Mouse (Mus musculus): Measurements from ENCODE around the gene Kprp. TPM values are rescaled to one million over a fixed set of nuclear protein-coding genes. Genes with fewer than 3 reads are reported as not detected.

Gene Kprp
- polyA plus RNA-seq, 1 experiment from 2014 or later = not detected

Other genes starting within 250 kb of the Kprp start
- gene Smcp, start 238.2 kb downstream of the Kprp start, polyA plus RNA-seq (2016; fragmentation: Nextera tagmentation; extraction: Ambion mirVana) = not detected in 2 replicates
- gene 2210017I01Rik, start 219.8 kb downstream of the Kprp start, polyA plus RNA-seq (2016; fragmentation: Nextera tagmentation; extraction: Ambion mirVana) = not detected in 2 replicates
- gene Lce6a, start 205.6 kb downstream of the Kprp start, polyA plus RNA-seq (2016; fragmentation: Nextera tagmentation; extraction: Ambion mirVana) = not detected in 2 replicates
- gene Lce1a1, start 178.9 kb downstream of the Kprp start, polyA plus RNA-seq (2016; fragmentation: Nextera tagmentation; extraction: Ambion mirVana) = not detected in 2 replicates
- not detected in 2 replicates for gene Lce1b, start 170.3 kb downstream of the Kprp start, polyA plus RNA-seq (2016; fragmentation: Nextera tagmentation; extraction: Ambion mirVana)
- not detected in 2 replicates for gene Lce1a2, start 156.9 kb downstream of the Kprp start, polyA plus RNA-seq (2016; fragmentation: Nextera tagmentation; extraction: Ambion mirVana)
- not detected in 2 replicates for gene Lce1c, start 148.0 kb downstream of the Kprp start, polyA plus RNA-seq (2016; fragmentation: Nextera tagmentation; extraction: Ambion mirVana)
- gene Lce1d, start 140.0 kb downstream of the Kprp start, polyA plus RNA-seq (2016; fragmentation: Nextera tagmentation; extraction: Ambion mirVana) = not detected in 2 replicates
- not detected in 2 replicates for gene Lce1e, start 118.2 kb downstream of the Kprp start, polyA plus RNA-seq (2016; fragmentation: Nextera tagmentation; extraction: Ambion mirVana)
- gene Lce1f, start 106.9 kb downstream of the Kprp start, polyA plus RNA-seq (2016; fragmentation: Nextera tagmentation; extraction: Ambion mirVana) = not detected in 2 replicates
- gene Gm38119, start 88.2 kb downstream of the Kprp start, polyA plus RNA-seq (2016; fragmentation: Nextera tagmentation; extraction: Ambion mirVana) = not detected in 2 replicates
- gene Lce1g, start 74.9 kb downstream of the Kprp start, polyA plus RNA-seq (2016; fragmentation: Nextera tagmentation; extraction: Ambion mirVana) = not detected in 2 replicates
- not detected in 2 replicates for gene Lce1h, start 62.2 kb downstream of the Kprp start, polyA plus RNA-seq (2016; fragmentation: Nextera tagmentation; extraction: Ambion mirVana)
- not detected in 2 replicates for gene Lce1i, start 48.3 kb downstream of the Kprp start, polyA plus RNA-seq (2016; fragmentation: Nextera tagmentation; extraction: Ambion mirVana)
- gene Lce1j, start 36.7 kb downstream of the Kprp start, polyA plus RNA-seq (2016; fragmentation: Nextera tagmentation; extraction: Ambion mirVana) = not detected in 2 replicates
- not detected in 2 replicates for gene Lce1k, start 19.4 kb downstream of the Kprp start, polyA plus RNA-seq (2016; fragmentation: Nextera tagmentation; extraction: Ambion mirVana)
- not detected in 2 replicates for gene Lce1l, start 24.0 kb upstream of the Kprp start, polyA plus RNA-seq (2016; fragmentation: Nextera tagmentation; extraction: Ambion mirVana)
- not detected in 2 replicates for gene 2310050C09Rik, start 43.0 kb upstream of the Kprp start, polyA plus RNA-seq (2016; fragmentation: Nextera tagmentation; extraction: Ambion mirVana)
- gene Lce3a, start 99.0 kb upstream of the Kprp start, polyA plus RNA-seq (2016; fragmentation: Nextera tagmentation; extraction: Ambion mirVana) = not detected in 2 replicates
- not detected in 2 replicates for gene Lce3b, start 105.7 kb upstream of the Kprp start, polyA plus RNA-seq (2016; fragmentation: Nextera tagmentation; extraction: Ambion mirVana)
- not detected in 2 replicates for gene Lce3c, start 117.2 kb upstream of the Kprp start, polyA plus RNA-seq (2016; fragmentation: Nextera tagmentation; extraction: Ambion mirVana)
- gene Lce3d, start 130.1 kb upstream of the Kprp start, polyA plus RNA-seq (2016; fragmentation: Nextera tagmentation; extraction: Ambion mirVana) = not detected in 2 replicates
- not detected in 2 replicates for gene Lce3e, start 139.8 kb upstream of the Kprp start, polyA plus RNA-seq (2016; fragmentation: Nextera tagmentation; extraction: Ambion mirVana)
- gene Lce3f, start 165.0 kb upstream of the Kprp start, polyA plus RNA-seq (2016; fragmentation: Nextera tagmentation; extraction: Ambion mirVana) = not detected in 2 replicates
- not detected in 2 replicates for gene Crct1, start 188.4 kb upstream of the Kprp start, polyA plus RNA-seq (2016; fragmentation: Nextera tagmentation; extraction: Ambion mirVana)
- gene Lce1m, start 191.8 kb upstream of the Kprp start, polyA plus RNA-seq (2016; fragmentation: Nextera tagmentation; extraction: Ambion mirVana) = not detected in 2 replicates
- not detected in 2 replicates for gene Gm4858, start 241.6 kb upstream of the Kprp start, polyA plus RNA-seq (2016; fragmentation: Nextera tagmentation; extraction: Ambion mirVana)